Mouse (Mus musculus) cortical plate, adult 2 months (tissue): ENCODE measurements around the gene Unc93b1. TPM values are rescaled to one million over a fixed set of nuclear protein-coding genes. Genes with fewer than 3 reads are reported as not detected.

ENCODE experiments used
- H3K27ac ChIP-seq: fragments of 200-500 bp; 2 replicates; pipeline ENCODE4 v1.5.1; 2012; ENCODE audit warnings: low read length, control low read depth, inconsistent platforms; ENCODE audit not compliant: insufficient read depth
- H3K4me1 ChIP-seq: fragments of 200-500 bp; 2 replicates; pipeline ENCODE4 v1.6.1; 2011; ENCODE audit warnings: low read length; ENCODE audit not compliant: control insufficient read depth, insufficient read depth
- H3K4me3 ChIP-seq: fragments of 200-500 bp; 2 replicates; pipeline ENCODE4 v1.5.1; 2011; ENCODE audit warnings: mild to moderate bottlenecking, low read length, control low read depth; ENCODE audit not compliant: insufficient read depth
- CTCF ChIP-seq: fragments of 200-500 bp; IDR thresholded peaks from 2 replicates; pipeline ENCODE4 v1.5.1; 2011; ENCODE audit warnings: mild to moderate bottlenecking, control low read depth, low read length; ENCODE audit not compliant: insufficient read depth; ENCODE audit errors: extremely low read depth
- POLR2A ChIP-seq: fragments of 200-500 bp; IDR thresholded peaks from 2 replicates; pipeline ENCODE4 v1.6.1; 2011; ENCODE audit warnings: mild to moderate bottlenecking, low read length, control low read depth; ENCODE audit not compliant: insufficient read depth; ENCODE audit errors: extremely low read depth
- polyA plus RNA-seq: library from polyadenylated mRNA; depleted of rRNA; stranded (reverse); fragments of >200 nt; gene quantifications from 2 replicates; pipeline ENCODE4 v1.2.3, GENCODE M21; 2012

The Unc93b1 gene
- polyA plus RNA-seq, 1 experiment: 33.5 TPM

- TF ChIP-seq POLR2A: no peak
- no peaks in the 10 kb centered on the region for H3K4me1 ChIP-seq
- H3K27ac ChIP-seq: no peak overlapping the region
- H3K4me3 ChIP-seq: no peak overlapping the region
These were observed 35.4 kb upstream of the Unc93b1 start for GRCm38 (mm10) chr19:3899618-3900017.

GRCm38 (mm10) chr19:3902966-3903365 lies 32.0 kb upstream of the Unc93b1 start:
- H3K4me1 ChIP-seq: peaks cover 6% of the 10 kb centered on the region; the same call in 1 of the 2 replicates
- H3K4me3 ChIP-seq: no peak overlapping the region
- TF ChIP-seq CTCF: no peak
- no peak for TF ChIP-seq POLR2A
- no peak overlapping the region for H3K27ac ChIP-seq

- no peak overlapping the region for H3K4me3 ChIP-seq
- no peak overlapping the region for H3K27ac ChIP-seq
- H3K4me1 ChIP-seq: peaks cover 6% of the 10 kb centered on the region; the same call in 1 of the 2 replicates
- no peak for TF ChIP-seq POLR2A
- no peak for TF ChIP-seq CTCF
These were observed 31.2 kb upstream of the Unc93b1 start for GRCm38 (mm10) chr19:3903648-3904362.

GRCm38 (mm10) chr19:3904363-3904675 lies 30.7 kb upstream of the Unc93b1 start:
- peaks cover 6% of the 10 kb centered on the region; the same call in 1 of the 2 replicates for H3K4me1 ChIP-seq
- TF ChIP-seq POLR2A: no peak
- no peak for TF ChIP-seq CTCF
- H3K4me3 ChIP-seq: no peak overlapping the region
- H3K27ac ChIP-seq: no peak overlapping the region

- TF ChIP-seq CTCF: no peak
- no peak for TF ChIP-seq POLR2A
- Histone ChIP-seq H3K4me1 (peaks cover 6% of the 10 kb centered on the region; the same call in 1 of the 2 replicates), H3K4me3 (0 out of 2 replicates have a peak overlapping the region, but pooled peaks have one; percentile 19), H3K27ac (peak overlapping the region; percentile 94)
These were observed 29.6 kb upstream of the Unc93b1 start for GRCm38 (mm10) chr19:3905261-3905969.

GRCm38 (mm10) chr19:3906326-3906725 lies 28.7 kb upstream of the Unc93b1 start:
- Histone ChIP-seq H3K4me1 (peaks cover 6% of the 10 kb centered on the region; the same call in 1 of the 2 replicates), H3K27ac (no peak overlapping the region), H3K4me3 (peak overlapping the region; percentile 54)
- TF ChIP-seq POLR2A (no peak), CTCF (no peak)

- peaks cover 10% of the 10 kb centered on the region; the same call in 1 of the 2 replicates for H3K4me1 ChIP-seq
- H3K4me3 ChIP-seq: peak within 1 kb of the TSS; percentile 54
- H3K27ac ChIP-seq: no peak within 1 kb of the TSS
- TF ChIP-seq CTCF: no peak
- peak; percentile 62; the same call in 1 of the 2 replicates for TF ChIP-seq POLR2A
These were observed 27.9 kb upstream of the Unc93b1 start, which contains the start of gene Tcirg1 for GRCm38 (mm10) chr19:3906795-3907786. Tcirg1 (minus strand) TSS chr19:3907133.

- Histone ChIP-seq H3K27ac (no peak overlapping the region), H3K4me1 (peaks cover 10% of the 10 kb centered on the region; the same call in 1 of the 2 replicates), H3K4me3 (no peak overlapping the region)
- TF ChIP-seq POLR2A (no peak), CTCF (no peak)
These were observed 26.9 kb upstream of the Unc93b1 start for GRCm38 (mm10) chr19:3907876-3908660.
